Mouse (Mus musculus) neural tube, embryonic 14.5 days (tissue): ENCODE measurements at regions not wholly inside any gene's neighbourhood (a gene's known extent, or its start where the extent isn't known, plus 50 kb on each side); places are given as distances from the start of the nearest gene placed in this dataset.

Experiments used
- ATAC-seq: fragments of 200-750 bp; cut with Nextera tagmentation; 2 replicates; pipeline ENCODE4 v1.8.0; 2017; ENCODE audit warnings: low read depth, mild to moderate bottlenecking, moderate TSS enrichment, moderate library complexity
- H3K27ac ChIP-seq: fragments of 300-500 bp; sonication (generic); 2 replicates; pipeline ENCODE4 v1.5.1; 2014; ENCODE audit warnings: low read depth, mild to moderate bottlenecking, control low read depth, low read length, moderate library complexity, mixed read lengths
- H3K27me3 ChIP-seq: fragments of 300-500 bp; sonication (generic); 2 replicates; pipeline ENCODE4 v1.6.1; 2014; ENCODE audit warnings: low read length; ENCODE audit not compliant: control insufficient read depth, insufficient read depth
- H3K36me3 ChIP-seq: fragments of 300-500 bp; sonication (generic); 2 replicates; pipeline ENCODE4 v1.6.1; 2014; ENCODE audit warnings: low read length, mixed read lengths; ENCODE audit not compliant: control insufficient read depth, insufficient read depth
- H3K4me1 ChIP-seq: fragments of 300-500 bp; sonication (generic); 2 replicates; pipeline ENCODE4 v1.6.1; 2014; ENCODE audit warnings: low read length; ENCODE audit not compliant: control insufficient read depth, insufficient read depth
- H3K4me2 ChIP-seq: fragments of 300-500 bp; sonication (generic); 2 replicates; pipeline ENCODE4 v1.6.1; 2014; ENCODE audit warnings: mild to moderate bottlenecking, low read depth, low read length, control low read depth
- H3K4me3 ChIP-seq: fragments of 300-500 bp; sonication (generic); 2 replicates; pipeline ENCODE4 v1.5.1; 2014; ENCODE audit warnings: low read depth, low read length, control low read depth, mixed read lengths
- H3K9ac ChIP-seq: fragments of 300-500 bp; sonication (generic); replicated peaks from 2 replicates; pipeline ENCODE4 v1.6.1; 2014; ENCODE audit warnings: low read depth, mild to moderate bottlenecking, control low read depth, low read length, mixed read lengths
- H3K9me3 ChIP-seq: fragments of 300-500 bp; sonication (generic); 2 replicates; pipeline ENCODE4 v1.6.1; 2016; ENCODE audit warnings: low read length; ENCODE audit not compliant: control insufficient read depth
- WGBS: fragments of 180-500 bp; shearing (Covaris S2); extraction: QIAGEN DNeasy Blood & Tissue Kit; methylation state at CpG from one replicate; pipeline ENCODE4 v1.1.7; 2014; 5-methylcytosine and 5-hydroxymethylcytosine counted together

DNA sequence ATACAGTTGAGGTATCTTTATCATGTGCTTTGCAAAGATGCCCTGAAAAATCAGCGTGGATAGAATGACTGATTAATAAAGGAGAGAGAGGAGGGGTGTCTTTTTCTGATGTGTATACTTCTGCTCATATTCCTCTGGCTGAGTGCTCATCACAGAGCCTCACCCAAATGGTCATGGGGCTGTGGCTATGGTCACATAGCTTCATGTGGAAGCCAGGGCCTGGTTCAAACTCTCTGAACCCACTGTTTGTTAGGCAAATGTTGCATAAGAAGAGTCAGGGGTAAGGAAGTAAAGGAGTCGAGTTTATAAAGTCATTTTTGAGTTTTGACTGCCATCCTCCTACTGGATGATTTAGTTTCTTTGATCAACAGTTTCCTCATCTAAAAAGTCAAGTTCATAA, 221.0 kb downstream of the Fzd1 start:
- Histone ChIP-seq H3K9me3 (no peaks in the 10 kb centered on the region), H3K36me3 (no peaks in the 10 kb centered on the region), H3K4me2 (no peak overlapping the region), H3K27me3 (no peaks in the 10 kb centered on the region), H3K4me3 (no peak overlapping the region), H3K4me1 (no peaks in the 10 kb centered on the region), H3K27ac (no peak overlapping the region), H3K9ac (no peak overlapping the region)
- no peak for ATAC-seq
- WGBS: 79% methylated on average over 2 of the region's 2 CpGs

DNA sequence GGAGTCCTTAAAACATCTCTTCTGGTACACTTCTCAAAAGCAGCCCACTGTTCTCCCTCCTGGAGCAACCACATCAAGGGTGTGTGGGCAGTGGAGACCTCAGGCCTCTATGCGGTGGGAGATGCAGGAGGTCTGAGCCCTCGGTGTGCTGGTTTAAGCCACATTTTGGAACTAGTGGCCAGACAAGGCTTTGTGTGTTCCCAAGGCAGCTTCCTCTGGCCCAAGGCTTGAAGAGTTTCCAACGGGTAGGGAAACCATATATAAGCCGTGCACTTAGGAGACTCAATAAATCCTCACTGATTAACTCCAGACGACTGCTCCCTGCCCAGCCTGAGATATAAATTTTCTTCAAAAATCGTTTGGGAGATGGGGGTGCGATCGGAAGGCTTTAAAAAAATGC, 221.9 kb downstream of the Fzd1 start:
- WGBS: 52% methylated on average over 8 of the region's 8 CpGs
- ATAC-seq: no peak; the same call in 1 of the 2 replicates

DNA sequence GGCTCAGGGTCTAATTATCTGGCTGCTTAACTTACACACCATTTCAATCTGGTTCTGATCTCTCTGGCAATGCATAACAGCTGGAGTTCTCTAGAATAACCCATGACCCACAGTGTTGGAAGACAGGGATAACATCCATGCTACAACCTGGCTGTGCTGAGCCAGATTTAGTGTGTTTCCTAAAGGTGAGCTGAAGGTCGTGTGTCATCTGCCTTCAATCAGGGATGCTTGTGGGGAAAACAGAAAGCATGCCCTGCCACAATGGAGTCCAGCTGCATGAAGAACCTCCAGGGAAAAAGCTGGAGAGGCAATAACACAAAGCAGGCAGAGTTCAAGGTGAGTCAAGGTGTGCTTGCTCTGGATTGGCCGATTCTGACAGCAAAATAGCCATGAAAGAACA, 223.3 kb downstream of the Fzd1 start:
- Histone ChIP-seq H3K27me3 (no peaks in the 10 kb centered on the region), H3K36me3 (no peaks in the 10 kb centered on the region), H3K9ac (no peak overlapping the region), H3K9me3 (no peaks in the 10 kb centered on the region), H3K4me1 (no peaks in the 10 kb centered on the region), H3K27ac (no peak overlapping the region), H3K4me3 (no peak overlapping the region), H3K4me2 (no peak overlapping the region)
- no peak for ATAC-seq
- 89% methylated on average over 2 of the region's 2 CpGs for WGBS

More for the DNA sequence above, 221.9 kb downstream of the Fzd1 start:
- Histone ChIP-seq H3K9ac (no peak overlapping the region), H3K9me3 (no peaks in the 10 kb centered on the region), H3K4me3 (no peak overlapping the region), H3K27me3 (no peaks in the 10 kb centered on the region), H3K36me3 (no peaks in the 10 kb centered on the region), H3K27ac (no peak overlapping the region), H3K4me1 (no peaks in the 10 kb centered on the region), H3K4me2 (no peak overlapping the region)

DNA sequence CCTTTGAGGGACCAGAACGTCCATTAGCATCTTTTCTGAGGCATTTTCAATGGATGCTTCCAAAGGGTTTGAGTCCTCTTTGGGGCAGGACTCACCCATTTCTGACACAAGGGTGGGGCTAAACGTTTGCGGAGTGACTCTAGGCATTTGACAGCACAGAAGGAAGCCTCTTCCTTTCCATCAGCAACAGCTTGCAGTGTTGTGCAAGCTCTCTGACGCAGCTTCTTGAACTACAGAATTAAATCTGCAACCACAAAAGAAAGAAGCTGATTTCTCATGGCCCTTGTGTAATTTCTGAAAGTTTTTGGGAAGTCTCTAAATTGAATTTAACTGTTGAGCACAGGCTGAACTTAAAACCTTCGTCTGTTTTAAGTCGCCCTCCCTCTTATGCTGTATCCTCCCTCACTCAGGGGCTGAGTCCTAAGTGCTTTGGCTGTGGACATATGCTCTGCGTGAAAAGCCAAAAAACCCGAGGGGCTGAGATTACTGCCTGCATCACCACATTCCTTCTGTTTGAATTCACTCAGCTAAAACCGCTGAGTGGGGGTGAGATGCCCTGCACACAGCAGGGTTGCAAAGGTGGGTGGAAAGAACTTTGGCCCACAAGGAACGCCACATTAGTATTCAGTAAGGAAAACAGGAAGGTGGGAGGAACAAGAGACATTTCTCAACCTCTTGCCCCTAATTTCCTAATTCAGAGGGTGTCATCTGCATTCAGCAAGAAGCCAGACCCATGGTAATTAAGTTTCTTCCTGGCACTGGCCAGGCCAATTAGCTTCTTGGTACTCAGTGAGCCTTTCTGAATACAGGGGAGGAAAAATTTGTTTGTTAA, 227.4 kb downstream of the Fzd1 start:
- ATAC-seq: 0 out of 2 replicates have a peak, but pooled peaks have one; percentile 28
- H3K4me2 ChIP-seq: no peak overlapping the region
- no peak overlapping the region for H3K4me3 ChIP-seq
- H3K9ac ChIP-seq: no peak overlapping the region
- H3K36me3 ChIP-seq: no peaks in the 10 kb centered on the region
- no peaks in the 10 kb centered on the region for H3K27me3 ChIP-seq
- H3K9me3 ChIP-seq: no peaks in the 10 kb centered on the region
- 40% methylated on average over 10 of the region's 10 CpGs for WGBS
- no peaks in the 10 kb centered on the region for H3K4me1 ChIP-seq
- no peak overlapping the region for H3K27ac ChIP-seq

DNA sequence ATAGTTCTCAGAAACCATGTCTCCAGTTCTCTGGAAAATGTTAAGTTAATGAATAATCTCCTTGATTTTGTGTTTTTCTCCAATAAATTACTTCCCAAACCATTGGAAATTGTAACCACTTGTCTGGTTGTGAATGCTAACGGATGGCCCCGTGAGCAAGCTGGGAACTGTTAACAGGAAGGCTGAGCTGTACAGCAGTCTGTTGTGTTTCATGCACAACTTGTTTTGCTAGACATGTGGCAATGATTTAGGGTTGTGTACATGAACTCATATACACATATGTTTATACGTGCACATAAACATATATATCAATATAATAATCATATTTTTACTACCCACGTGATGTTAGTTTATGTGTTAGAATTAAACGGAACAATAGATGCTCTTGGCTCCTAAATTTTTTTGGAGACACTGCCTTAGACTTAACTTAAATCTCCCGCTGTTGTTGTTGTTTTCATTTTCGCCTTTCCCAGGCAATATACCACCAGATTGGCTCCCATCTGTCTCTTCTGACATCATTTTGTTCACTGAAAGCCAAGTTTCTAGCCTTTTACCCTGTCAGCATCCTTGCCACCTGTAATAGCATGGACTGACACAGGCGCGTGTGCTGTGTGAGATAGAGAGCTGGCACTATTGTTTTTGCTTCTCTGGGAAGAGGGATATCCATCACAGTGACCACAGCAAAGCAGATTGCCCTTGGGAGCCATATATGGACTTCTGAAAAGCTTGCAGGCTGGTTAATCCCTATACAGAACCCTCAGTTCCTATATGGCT, 231.6 kb downstream of the Fzd1 start:
- 73% methylated on average over 9 of the region's 9 CpGs for WGBS
- Histone ChIP-seq H3K4me2 (no peak overlapping the region), H3K9me3 (no peaks in the 10 kb centered on the region), H3K27ac (no peak overlapping the region), H3K36me3 (no peaks in the 10 kb centered on the region), H3K4me3 (no peak overlapping the region), H3K9ac (no peak overlapping the region), H3K27me3 (no peaks in the 10 kb centered on the region), H3K4me1 (no peaks in the 10 kb centered on the region)
- peak; percentile 54; the same call in 1 of the 2 replicates for ATAC-seq

DNA sequence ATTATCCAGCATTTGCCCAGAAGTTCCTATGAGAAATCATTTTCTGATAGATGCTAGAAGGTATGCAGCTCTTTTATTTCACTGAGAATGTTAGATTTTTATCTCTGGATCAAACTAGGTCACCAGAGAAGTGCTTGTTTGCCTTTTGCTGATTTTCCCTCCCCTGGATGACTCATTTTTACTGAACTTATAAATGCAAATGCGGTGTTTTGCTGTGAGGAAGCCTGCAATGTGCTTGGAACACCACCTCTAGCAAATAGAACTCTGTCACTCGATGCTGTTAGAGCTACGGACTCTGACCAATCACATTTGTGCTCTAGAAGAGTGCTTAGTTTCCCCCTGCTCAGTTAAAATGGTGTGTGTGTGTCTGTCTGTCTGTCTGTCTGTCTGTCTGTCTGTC, 257.2 kb downstream of the Fzd1 start:
- ATAC-seq: no peak
- Histone ChIP-seq H3K9ac (no peak overlapping the region), H3K4me3 (no peak overlapping the region), H3K4me1 (peaks cover 6% of the 10 kb centered on the region; the same call in 1 of the 2 replicates), H3K4me2 (no peak overlapping the region), H3K9me3 (no peaks in the 10 kb centered on the region), H3K27me3 (no peaks in the 10 kb centered on the region), H3K36me3 (no peaks in the 10 kb centered on the region), H3K27ac (no peak overlapping the region)
- WGBS: 100% methylated on average over 3 of the region's 3 CpGs

DNA sequence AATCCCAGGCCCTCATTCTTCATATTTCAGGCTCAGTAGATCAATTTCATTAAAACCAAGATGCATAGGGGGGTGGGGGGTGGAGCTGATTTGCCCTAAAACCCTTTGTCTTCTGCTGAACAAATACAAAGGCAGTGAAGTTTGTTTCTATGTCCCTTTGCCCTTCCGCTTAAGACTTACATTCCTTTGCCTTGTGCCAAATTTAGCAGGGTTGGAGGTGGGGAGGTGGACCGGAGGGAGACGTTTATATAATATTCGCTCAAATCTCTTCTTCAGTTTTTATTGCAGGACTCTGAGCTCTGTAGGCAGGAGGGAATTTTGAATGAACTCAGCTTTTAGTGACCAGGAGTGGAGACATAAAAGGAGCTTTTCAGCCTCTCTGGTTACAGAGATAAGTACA, 258.8 kb downstream of the Fzd1 start:
- Histone ChIP-seq H3K4me1 (peaks cover 6% of the 10 kb centered on the region; the same call in 1 of the 2 replicates), H3K36me3 (no peaks in the 10 kb centered on the region), H3K9ac (no peak overlapping the region), H3K4me3 (no peak overlapping the region), H3K27ac (no peak overlapping the region), H3K9me3 (no peaks in the 10 kb centered on the region), H3K27me3 (no peaks in the 10 kb centered on the region), H3K4me2 (no peak overlapping the region)
- ATAC-seq: no peak
- 30% methylated on average over 4 of the region's 4 CpGs for WGBS

DNA sequence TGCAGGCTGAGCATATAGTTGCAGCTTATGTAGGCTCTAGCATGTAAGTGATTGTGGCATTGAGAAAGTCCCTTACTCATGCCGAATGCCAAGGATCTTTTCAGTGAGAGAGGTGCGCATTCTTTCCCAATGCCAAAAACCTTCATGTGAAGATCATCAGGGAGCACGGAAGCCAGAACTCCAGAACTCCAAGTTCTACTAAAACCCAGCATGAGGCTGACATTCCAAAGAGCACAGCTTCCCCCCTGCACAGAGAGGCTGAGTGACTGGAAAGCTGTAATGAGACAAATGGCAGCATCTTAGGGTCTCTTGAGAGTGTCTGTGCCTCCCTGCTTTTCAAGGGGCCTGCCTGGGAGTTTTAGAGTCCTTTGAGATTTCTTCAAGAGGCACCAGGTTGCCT, 259.4 kb downstream of the Fzd1 start:
- 76% methylated on average over 3 of the region's 3 CpGs for WGBS
- H3K27ac ChIP-seq: no peak overlapping the region
- ATAC-seq: no peak

DNA sequence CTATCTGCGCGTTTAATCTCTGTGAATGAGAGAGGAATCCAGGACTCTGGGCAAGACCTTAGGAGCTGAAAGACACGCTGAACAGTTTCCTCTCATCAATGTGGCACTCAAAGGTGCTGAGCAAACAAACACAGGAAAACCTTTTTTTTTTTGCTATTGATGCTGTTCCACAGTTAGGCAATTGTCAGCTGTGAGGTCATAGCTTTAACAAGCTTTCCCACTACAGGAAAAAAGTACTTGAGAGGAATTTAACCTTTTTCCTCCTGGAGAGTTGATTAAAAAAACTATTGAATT, 261.0 kb downstream of the Fzd1 start:
- 43% methylated on average over 3 of the region's 3 CpGs for WGBS
- peaks cover 6% of the 10 kb centered on the region; the same call in 1 of the 2 replicates for H3K4me1 ChIP-seq
- H3K4me3 ChIP-seq: no peak overlapping the region
- H3K27me3 ChIP-seq: no peaks in the 10 kb centered on the region
- ATAC-seq: no peak
- H3K4me2 ChIP-seq: 0 out of 2 replicates have a peak overlapping the region, but pooled peaks have one; percentile 14
- H3K36me3 ChIP-seq: no peaks in the 10 kb centered on the region
- H3K9me3 ChIP-seq: no peaks in the 10 kb centered on the region
- peak overlapping the region; percentile 57 for H3K27ac ChIP-seq
- H3K9ac ChIP-seq: no peak overlapping the region

More for the DNA sequence above, 259.4 kb downstream of the Fzd1 start:
- H3K4me1 ChIP-seq: peaks cover 6% of the 10 kb centered on the region; the same call in 1 of the 2 replicates
- H3K27me3 ChIP-seq: no peaks in the 10 kb centered on the region
- H3K4me3 ChIP-seq: no peak overlapping the region
- H3K4me2 ChIP-seq: no peak overlapping the region
- no peaks in the 10 kb centered on the region for H3K9me3 ChIP-seq
- H3K36me3 ChIP-seq: no peaks in the 10 kb centered on the region
- H3K9ac ChIP-seq: no peak overlapping the region
